Mouse (Mus musculus) thymus, postnatal 10 days (tissue): ENCODE measurements at regions not wholly inside any gene's neighbourhood (a gene's known extent, or its start where the extent isn't known, plus 50 kb on each side); places are given as distances from the start of the nearest gene placed in this dataset.

Experiments
- DNase-seq, 2 experiments: peaks; one replicate each; pipeline ENCODE4 v3.0.0; 2021; ENCODE audit warnings: low spot score in 2 of 2

GRCm38 (mm10) chr3:9200156-9200555 is 409.7 kb downstream of the Zfp704 start:
- no peak for DNase-seq

- no peak for DNase-seq
Measured at GRCm38 (mm10) chr3:9198652-9199332, 411.1 kb downstream of the Zfp704 start.

GRCm38 (mm10) chr3:9195781-9196180 is 414.1 kb downstream of the Zfp704 start:
- no peak for DNase-seq

GRCm38 (mm10) chr3:9189366-9190287 is 420.3 kb downstream of the Zfp704 start:
- no peak for DNase-seq

GRCm38 (mm10) chr3:9186364-9187120 is 423.3 kb downstream of the Zfp704 start:
- no peak for DNase-seq

GRCm38 (mm10) chr3:9181576-9181975 is 428.3 kb downstream of the Zfp704 start:
- DNase-seq, result no peak

GRCm38 (mm10) chr3:9179641-9180040 is 430.2 kb downstream of the Zfp704 start:
- DNase-seq, result no peak

- DNase-seq, result no peak
Measured at GRCm38 (mm10) chr3:9174517-9174832, 435.4 kb downstream of the Zfp704 start.

- no peak for DNase-seq
Measured at GRCm38 (mm10) chr3:9173643-9174516, 436.0 kb downstream of the Zfp704 start.

GRCm38 (mm10) chr3:9171970-9172369 is 437.9 kb downstream of the Zfp704 start:
- no peak for DNase-seq

GRCm38 (mm10) chr3:9168955-9169354 is 440.9 kb downstream of the Zfp704 start:
- no peak for DNase-seq

- DNase-seq, result no peak
Measured at GRCm38 (mm10) chr3:9159073-9159472, 450.8 kb downstream of the Zfp704 start.

- peak in 1 of 2 experiments; percentile 19 for DNase-seq
Measured at GRCm38 (mm10) chr3:9154172-9154571, 455.7 kb downstream of the Zfp704 start.

GRCm38 (mm10) chr3:9153690-9154089 is 456.2 kb downstream of the Zfp704 start:
- no peak for DNase-seq

GRCm38 (mm10) chr3:9152256-9152655 is 457.6 kb downstream of the Zfp704 start:
- DNase-seq, result no peak

- DNase-seq, result no peak
Measured at GRCm38 (mm10) chr3:9151590-9151989, 458.3 kb downstream of the Zfp704 start.

- no peak for DNase-seq
Measured at GRCm38 (mm10) chr3:9148605-9149004, 461.3 kb downstream of the Zfp704 start.

- DNase-seq, result no peak
Measured at GRCm38 (mm10) chr3:9146481-9146880, 463.4 kb downstream of the Zfp704 start.

- DNase-seq, result no peak
Measured at GRCm38 (mm10) chr3:9145612-9146011, 464.3 kb downstream of the Zfp704 start.

- no peak for DNase-seq
Measured at GRCm38 (mm10) chr3:9141836-9142235, 468.0 kb downstream of the Zfp704 start.

GRCm38 (mm10) chr3:9137131-9137874 is 472.6 kb downstream of the Zfp704 start:
- no peak for DNase-seq
